Mouse (Mus musculus) stomach, postnatal 0 days (tissue): ENCODE measurements at regions not wholly inside any gene's neighbourhood (a gene's known extent, or its start where the extent isn't known, plus 50 kb on each side); places are given as distances from the start of the nearest gene placed in this dataset.
A peak's percentile ranks its signal among the peaks of the same experiment; 100 is the strongest.

Experiments
- ATAC-seq: fragments of 200-750 bp; cut with Nextera tagmentation; 2 replicates; pipeline ENCODE4 v1.8.0; 2017; ENCODE audit not compliant: low FRiP score, low TSS enrichment
- DNase-seq: peaks from one replicate; pipeline ENCODE4 v3.0.0-alpha.2; 2016; ENCODE audit warnings: low spot score
- H3K27ac ChIP-seq: fragments of 300-500 bp; sonication (generic); replicated peaks from 2 replicates; pipeline ENCODE4 v1.5.1; 2014; ENCODE audit warnings: mild to moderate bottlenecking, control low read depth
- H3K27me3 ChIP-seq: fragments of 300-500 bp; sonication (generic); 2 replicates; pipeline ENCODE4 v1.6.1; 2014; ENCODE audit warnings: low read length; ENCODE audit not compliant: control insufficient read depth, insufficient read depth
- H3K36me3 ChIP-seq: fragments of 300-500 bp; sonication (generic); 2 replicates; pipeline ENCODE4 v1.6.1; 2014; ENCODE audit warnings: low read length, mixed read lengths; ENCODE audit not compliant: control insufficient read depth, insufficient read depth
- H3K4me1 ChIP-seq: fragments of 300-500 bp; sonication (generic); replicated peaks from 2 replicates; pipeline ENCODE4 v1.6.1; 2014; ENCODE audit warnings: antibody characterized with exemption; ENCODE audit not compliant: control insufficient read depth, insufficient read depth
- H3K4me2 ChIP-seq: fragments of 300-500 bp; sonication (generic); replicated peaks from 2 replicates; pipeline ENCODE4 v1.6.1; 2014; ENCODE audit warnings: low read depth, mild to moderate bottlenecking, control low read depth, moderate library complexity
- H3K4me3 ChIP-seq: fragments of 300-500 bp; sonication (generic); 2 replicates; pipeline ENCODE4 v1.5.1; 2014; ENCODE audit warnings: low read depth, low read length, control low read depth
- H3K9ac ChIP-seq: fragments of 300-500 bp; sonication (generic); 2 replicates; pipeline ENCODE4 v1.6.1; 2014; ENCODE audit warnings: mild to moderate bottlenecking, low read length, control low read depth, mixed read lengths
- H3K9me3 ChIP-seq: fragments of 300-500 bp; sonication (generic); 2 replicates; pipeline ENCODE4 v1.6.1; 2016; ENCODE audit warnings: low read length; ENCODE audit not compliant: control insufficient read depth
- CTCF ChIP-seq: IDR thresholded peaks from 2 replicates; pipeline ENCODE4 v1.5.1; 2016; ENCODE audit warnings: antibody characterized with exemption, low read depth, mild to moderate bottlenecking, moderate library complexity
- EP300 ChIP-seq: optimal IDR thresholded peaks from 2 replicates; pipeline ENCODE3; 2016; ENCODE audit warnings: antibody characterized with exemption
- WGBS: fragments of 180-500 bp; shearing (Covaris S2); extraction: QIAGEN DNeasy Blood & Tissue Kit; methylation state at CpG from one replicate; pipeline ENCODE4 v1.1.7; 2014; 5-methylcytosine and 5-hydroxymethylcytosine counted together

GRCm38 (mm10) chr6:100127221-100128143 lies 159.8 kb downstream of the Rybp start:
- TF ChIP-seq CTCF (peak; percentile 55), EP300 (no peak)
- H3K4me1 ChIP-seq = 0 out of 2 replicates have a peak, but pooled peaks cover 2% of the 10 kb centered on the region
- peak; percentile 71 for DNase-seq
- H3K4me3 ChIP-seq = no peak overlapping the region
- no peaks in the 10 kb centered on the region for H3K27me3 ChIP-seq
- no peaks in the 10 kb centered on the region for H3K36me3 ChIP-seq
- no peak overlapping the region for H3K9ac ChIP-seq
- H3K4me2 ChIP-seq = no peak overlapping the region
- no peak overlapping the region for H3K27ac ChIP-seq
- whole genome bisulfite sequencing = 35% methylated on average over 15 of the region's 15 CpGs
- H3K9me3 ChIP-seq = no peaks in the 10 kb centered on the region
- peak; percentile 63 for ATAC-seq

- peak; percentile 67 for DNase-seq
- 57% methylated on average over 8 of the region's 8 CpGs for WGBS
- no peak for TF ChIP-seq CTCF
- no peak for TF ChIP-seq EP300
- H3K4me2 ChIP-seq = no peak overlapping the region
- H3K4me3 ChIP-seq = no peak overlapping the region
- H3K9me3 ChIP-seq = no peaks in the 10 kb centered on the region
- peak; percentile 45; the same call in 1 of the 2 replicates for ATAC-seq
- no peak overlapping the region for H3K27ac ChIP-seq
- H3K9ac ChIP-seq = no peak overlapping the region
- 0 out of 2 replicates have a peak, but pooled peaks cover 2% of the 10 kb centered on the region for H3K4me1 ChIP-seq
- no peaks in the 10 kb centered on the region for H3K36me3 ChIP-seq
- H3K27me3 ChIP-seq = no peaks in the 10 kb centered on the region
Observed at GRCm38 (mm10) chr6:100126736-100127135, 160.5 kb downstream of the Rybp start.

GRCm38 (mm10) chr6:100126326-100126725 lies 161.0 kb downstream of the Rybp start:
- H3K4me2 ChIP-seq = no peak overlapping the region
- no peaks in the 10 kb centered on the region for H3K36me3 ChIP-seq
- H3K9ac ChIP-seq = no peak overlapping the region
- 75% methylated on average over 3 of the region's 3 CpGs for WGBS
- no peak for TF ChIP-seq EP300
- TF ChIP-seq CTCF = no peak
- H3K4me1 ChIP-seq = 0 out of 2 replicates have a peak, but pooled peaks cover 2% of the 10 kb centered on the region
- H3K27ac ChIP-seq = no peak overlapping the region
- ATAC-seq (no peak), DNase-seq (no peak)
- no peaks in the 10 kb centered on the region for H3K27me3 ChIP-seq
- H3K4me3 ChIP-seq = no peak overlapping the region
- no peaks in the 10 kb centered on the region for H3K9me3 ChIP-seq

- DNase-seq = no peak
Observed at GRCm38 (mm10) chr6:100121240-100121639, 166.0 kb downstream of the Rybp start.

GRCm38 (mm10) chr6:100120017-100120944 lies 167.0 kb downstream of the Rybp start:
- TF ChIP-seq CTCF (no peak), EP300 (no peak)
- Histone ChIP-seq H3K27ac (no peak overlapping the region), H3K4me2 (no peak overlapping the region), H3K4me1 (no peaks in the 10 kb centered on the region), H3K27me3 (no peaks in the 10 kb centered on the region), H3K4me3 (no peak overlapping the region), H3K9me3 (no peaks in the 10 kb centered on the region), H3K36me3 (no peaks in the 10 kb centered on the region), H3K9ac (no peak overlapping the region)
- DNase-seq (no peak), ATAC-seq (no peak)
- 69% methylated on average over 16 of the region's 16 CpGs for WGBS

More at GRCm38 (mm10) chr6:100121240-100121639, 166.0 kb downstream of the Rybp start:
- Histone ChIP-seq H3K4me1 (no peaks in the 10 kb centered on the region), H3K27ac (no peak overlapping the region), H3K36me3 (no peaks in the 10 kb centered on the region), H3K9ac (no peak overlapping the region), H3K4me2 (no peak overlapping the region), H3K27me3 (no peaks in the 10 kb centered on the region), H3K4me3 (no peak overlapping the region), H3K9me3 (no peaks in the 10 kb centered on the region)
- WGBS = 53% methylated on average over 6 of the region's 6 CpGs
- TF ChIP-seq CTCF (no peak), EP300 (no peak)
- ATAC-seq = no peak
